Mouse (Mus musculus) WW6 (cell line): Measurements from ENCODE around the gene Hnrnph1.

Experiments used
- DNase-seq: peaks from one replicate; pipeline ENCODE4 v3.0.0-alpha.2; 2013; ENCODE audit warnings: low read depth, low spot score

Gene Hnrnph1

GRCm38 (mm10) chr11:50373086-50373485, 3.7 kb upstream of the Hnrnph1 start:
- DNase-seq = no peak

GRCm38 (mm10) chr11:50373621-50374020, 3.2 kb upstream of the Hnrnph1 start:
- no peak for DNase-seq

GRCm38 (mm10) chr11:50374286-50375015, 2.3 kb upstream of the Hnrnph1 start:
- no peak for DNase-seq

- DNase-seq = no peak
Measured at GRCm38 (mm10) chr11:50375421-50375820, 1.4 kb upstream of the Hnrnph1 start.

GRCm38 (mm10) chr11:50376156-50376790, 517 bp upstream of the Hnrnph1 start:
- DNase-seq = no peak

GRCm38 (mm10) chr11:50377892-50378684, 1.3 kb downstream of the Hnrnph1 start:
- no peak for DNase-seq

GRCm38 (mm10) chr11:50379023-50379752, 2.4 kb downstream of the Hnrnph1 start:
- no peak for DNase-seq

- no peak for DNase-seq
Measured at GRCm38 (mm10) chr11:50381311-50381710, 4.5 kb downstream of the Hnrnph1 start.

GRCm38 (mm10) chr11:50387167-50387679, 10.4 kb downstream of the Hnrnph1 start:
- DNase-seq = no peak

- no peak for DNase-seq
Measured at GRCm38 (mm10) chr11:50387697-50388096, 10.9 kb downstream of the Hnrnph1 start.

GRCm38 (mm10) chr11:50388217-50388929, 11.6 kb downstream of the Hnrnph1 start:
- DNase-seq = no peak

GRCm38 (mm10) chr11:50389011-50389410, 12.2 kb downstream of the Hnrnph1 start:
- DNase-seq = no peak

GRCm38 (mm10) chr11:50389616-50390015, 12.8 kb downstream of the Hnrnph1 start:
- DNase-seq = no peak

- no peak for DNase-seq
Measured at GRCm38 (mm10) chr11:50391272-50391960, 14.6 kb downstream of the Hnrnph1 start.

GRCm38 (mm10) chr11:50393306-50393705, 16.5 kb downstream of the Hnrnph1 start:
- DNase-seq = no peak

- DNase-seq = no peak
Measured at GRCm38 (mm10) chr11:50394731-50395130, 17.9 kb downstream of the Hnrnph1 start.

GRCm38 (mm10) chr11:50396766-50397307, 20.0 kb downstream of the Hnrnph1 start:
- DNase-seq = no peak

- no peak for DNase-seq
Measured at GRCm38 (mm10) chr11:50397316-50397715, 20.5 kb downstream of the Hnrnph1 start.

- no peak for DNase-seq
Measured at GRCm38 (mm10) chr11:50398803-50399202, 22.0 kb downstream of the Hnrnph1 start.

- DNase-seq = no peak
Measured at GRCm38 (mm10) chr11:50402481-50402880, 25.7 kb downstream of the Hnrnph1 start.
